Mouse (Mus musculus) lung, postnatal 0 days (tissue): ENCODE results near the gene Gtpbp8. TPM values are rescaled to one million over a fixed set of nuclear protein-coding genes. Genes with fewer than 3 reads are reported as not detected.
A peak's percentile ranks its signal among the peaks of the same experiment; 100 is the strongest.

Experiments used
- ATAC-seq: fragments of 200-750 bp; cut with Nextera tagmentation; 2 replicates; pipeline ENCODE4 v1.8.0; 2017; ENCODE audit warnings: moderate library complexity
- DNase-seq: peaks from one replicate; pipeline ENCODE4 v3.0.0-alpha.2; 2016; ENCODE audit warnings: low spot score
- H3K27ac ChIP-seq: fragments of 300-500 bp; sonication (generic); 2 replicates; pipeline ENCODE4 v1.5.1; 2014; ENCODE audit warnings: antibody characterized with exemption, mild to moderate bottlenecking, low read length, mixed read lengths
- H3K27me3 ChIP-seq: fragments of 300-500 bp; sonication (generic); replicated peaks from 2 replicates; pipeline ENCODE4 v1.6.1; 2014; ENCODE audit warnings: low read length, mixed read lengths; ENCODE audit not compliant: insufficient read depth
- H3K36me3 ChIP-seq: fragments of 300-500 bp; sonication (generic); 2 replicates; pipeline ENCODE4 v1.6.1; 2014; ENCODE audit warnings: low read length, mixed read lengths; ENCODE audit not compliant: insufficient read depth
- H3K4me1 ChIP-seq: fragments of 300-500 bp; sonication (generic); 2 replicates; pipeline ENCODE4 v1.6.1; 2014; ENCODE audit warnings: antibody characterized with exemption, low read depth, low read length, mixed read lengths; ENCODE audit not compliant: insufficient read depth
- H3K4me2 ChIP-seq: fragments of 300-500 bp; sonication (generic); replicated peaks from 2 replicates; pipeline ENCODE4 v1.6.1; 2014; ENCODE audit warnings: low read depth, mild to moderate bottlenecking, low read length, moderate library complexity, mixed read lengths
- H3K4me3 ChIP-seq: fragments of 300-500 bp; sonication (generic); 2 replicates; pipeline ENCODE4 v1.5.1; 2014; ENCODE audit warnings: low read depth, low read length
- H3K9ac ChIP-seq: fragments of 300-500 bp; sonication (generic); replicated peaks from 2 replicates; pipeline ENCODE4 v1.6.1; 2014; ENCODE audit warnings: low read depth, mild to moderate bottlenecking
- H3K9me3 ChIP-seq: fragments of 300-500 bp; sonication (generic); 2 replicates; pipeline ENCODE4 v1.6.1; 2016; ENCODE audit warnings: low read length, mixed read lengths
- CTCF ChIP-seq: IDR thresholded peaks from 2 replicates; pipeline ENCODE4 v1.5.1; 2016; ENCODE audit warnings: antibody characterized with exemption, mild to moderate bottlenecking
- EP300 ChIP-seq: IDR thresholded peaks from 2 replicates; pipeline ENCODE4 v1.6.1; 2016; ENCODE audit warnings: antibody characterized with exemption, mild to moderate bottlenecking, control low read depth
- WGBS: fragments of 180-500 bp; shearing (Covaris S2); extraction: QIAGEN DNeasy Blood & Tissue Kit; methylation state at CpG from one replicate; pipeline ENCODE4 v1.1.7; 2014; 5-methylcytosine and 5-hydroxymethylcytosine counted together
- polyA plus RNA-seq: library from polyadenylated mRNA; unstranded; fragments of >200 nt; fragmentation: Nextera tagmentation; extraction: Ambion mirVana; gene quantifications from 2 replicates; pipeline ENCODE4 v1.2.1, GENCODE M21; 2015

The Gtpbp8 gene
- polyA plus RNA-seq, 1 experiment from 2014 or later: 17.2 TPM

DNA sequence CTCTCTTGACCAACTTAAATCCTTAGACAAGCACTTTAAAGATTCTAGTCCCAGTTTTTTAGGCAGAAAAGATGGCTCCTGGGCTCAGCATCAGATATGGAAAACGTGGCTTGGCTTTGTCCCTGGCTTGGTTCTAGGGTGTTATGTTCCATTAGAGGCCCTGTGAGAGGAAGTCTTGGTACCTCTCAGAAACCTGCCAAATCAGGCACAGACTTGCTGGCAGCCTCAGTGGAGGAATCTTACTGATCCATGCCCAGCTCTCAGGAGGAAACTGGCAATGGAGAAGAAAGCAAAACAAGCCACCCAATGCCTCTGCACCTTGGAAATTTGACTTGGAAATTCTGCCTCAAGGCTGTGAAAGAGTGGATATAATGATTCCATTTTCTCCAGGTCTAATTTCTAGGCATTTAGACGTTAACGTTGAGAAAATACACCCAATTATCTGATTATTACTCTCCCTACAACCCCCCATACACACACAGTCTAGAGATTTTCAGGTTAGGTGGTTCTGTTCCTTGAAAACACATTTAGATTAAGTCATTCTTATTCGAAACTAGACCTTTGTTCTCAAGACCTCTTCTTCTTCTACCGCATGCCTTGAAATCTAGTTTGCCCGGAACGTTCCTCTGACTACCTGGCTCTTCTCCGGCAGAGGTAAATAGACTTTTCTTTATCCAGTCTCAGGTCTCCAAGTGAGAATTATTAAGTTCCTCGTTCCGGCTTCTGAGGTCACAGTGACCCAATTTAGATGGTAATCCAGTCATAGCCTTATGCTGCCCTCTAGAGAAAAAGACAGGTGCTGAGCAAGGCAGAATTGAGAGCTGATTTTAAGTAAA, 29.6 kb downstream of the Gtpbp8 start:
- Histone ChIP-seq H3K9ac (no peak overlapping the region), H3K4me3 (no peak overlapping the region), H3K27ac (peak overlapping the region; percentile 33), H3K4me1 (no peaks in the 10 kb centered on the region), H3K27me3 (no peaks in the 10 kb centered on the region), H3K9me3 (no peaks in the 10 kb centered on the region), H3K36me3 (no peaks in the 10 kb centered on the region), H3K4me2 (no peak overlapping the region)
- DNase-seq (peak; percentile 90), ATAC-seq (peak; percentile 76)
- WGBS: 33% methylated on average over 10 of the region's 10 CpGs
- no peak for TF ChIP-seq EP300
- peak; percentile 78 for TF ChIP-seq CTCF

DNA sequence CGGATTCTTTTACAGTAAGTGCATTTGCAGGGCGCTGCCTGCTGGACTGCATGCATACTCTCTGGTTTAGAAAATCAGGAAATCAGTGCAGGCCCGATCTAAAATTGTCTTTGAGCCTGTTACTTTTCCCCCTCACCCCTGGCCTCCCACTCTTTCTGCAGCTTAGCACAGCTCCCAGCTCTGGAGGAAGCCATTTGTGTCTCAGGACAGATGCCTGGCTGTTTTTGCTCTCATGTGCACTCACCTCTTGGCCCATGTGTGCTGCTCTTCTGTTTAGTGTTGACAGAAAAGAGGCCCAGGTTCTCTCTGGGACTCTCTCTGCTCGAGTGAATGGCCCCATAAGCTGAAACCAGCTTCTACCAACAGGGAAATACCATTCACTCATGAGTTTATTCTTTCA, 42.7 kb downstream of the Gtpbp8 start:
- H3K27ac ChIP-seq: no peak overlapping the region
- no peak for ATAC-seq
- TF ChIP-seq EP300 (no peak), CTCF (no peak)
- 24% methylated on average over 4 of the region's 4 CpGs for WGBS
- no peaks in the 10 kb centered on the region for H3K27me3 ChIP-seq
- no peaks in the 10 kb centered on the region for H3K36me3 ChIP-seq
- H3K9me3 ChIP-seq: no peaks in the 10 kb centered on the region
- H3K4me1 ChIP-seq: peaks cover 4% of the 10 kb centered on the region; the same call in 1 of the 2 replicates
- no peak overlapping the region for H3K4me3 ChIP-seq
- DNase-seq: no peak
- H3K9ac ChIP-seq: no peak overlapping the region
- H3K4me2 ChIP-seq: no peak overlapping the region

DNA sequence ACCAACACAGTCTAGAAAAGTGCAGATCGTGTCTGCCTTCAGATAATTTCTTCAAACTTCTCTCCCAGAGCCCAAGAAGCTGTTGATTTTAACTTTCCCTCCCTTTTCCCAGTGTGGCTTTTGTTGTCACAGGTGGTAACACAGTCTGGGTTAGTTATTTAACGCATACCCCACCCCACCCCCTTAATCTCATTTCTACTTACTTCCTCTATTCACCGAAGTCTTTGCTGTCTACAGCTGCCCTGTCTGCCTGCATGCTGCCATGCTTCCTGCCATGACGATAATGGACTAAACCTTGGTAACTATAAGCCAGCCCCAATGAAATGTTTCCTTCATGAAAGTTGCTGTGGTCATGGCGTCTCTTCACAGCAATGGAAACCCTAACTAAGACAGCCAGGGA, 43.9 kb downstream of the Gtpbp8 start:
- Histone ChIP-seq H3K4me2 (no peak overlapping the region), H3K9ac (no peak overlapping the region), H3K36me3 (no peaks in the 10 kb centered on the region), H3K27ac (no peak overlapping the region), H3K27me3 (no peaks in the 10 kb centered on the region), H3K9me3 (no peaks in the 10 kb centered on the region), H3K4me1 (peaks cover 4% of the 10 kb centered on the region; the same call in 1 of the 2 replicates), H3K4me3 (no peak overlapping the region)
- TF ChIP-seq CTCF: no peak
- TF ChIP-seq EP300: no peak
- DNase-seq (no peak), ATAC-seq (no peak)
- 56% methylated on average over 5 of the region's 5 CpGs for WGBS

DNA sequence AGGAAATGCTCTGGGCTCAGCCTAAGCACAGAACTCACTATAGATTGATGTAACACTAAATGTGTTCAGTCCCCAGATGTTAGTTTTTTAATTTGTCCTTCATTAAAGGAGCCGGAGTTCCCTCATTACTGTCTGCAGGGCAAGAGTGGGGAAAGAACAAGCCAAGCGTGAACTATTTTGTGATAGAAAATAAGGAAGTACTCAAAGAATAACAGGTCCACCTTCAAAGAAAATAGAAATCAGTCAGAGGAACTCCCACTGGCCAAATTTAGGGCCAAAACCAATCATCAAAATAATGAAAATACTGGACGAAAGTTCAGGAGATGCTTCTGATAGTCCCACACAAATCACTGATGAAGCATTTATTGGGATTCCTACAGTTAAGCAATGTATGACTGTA, 45.0 kb downstream of the Gtpbp8 start:
- H3K36me3 ChIP-seq: no peaks in the 10 kb centered on the region
- H3K9me3 ChIP-seq: no peaks in the 10 kb centered on the region
- no peaks in the 10 kb centered on the region for H3K27me3 ChIP-seq
- 89% methylated on average over 3 of the region's 3 CpGs for WGBS
- H3K27ac ChIP-seq: no peak overlapping the region
- no peak overlapping the region for H3K4me2 ChIP-seq
- no peak for ATAC-seq
- TF ChIP-seq CTCF: no peak
- TF ChIP-seq EP300: no peak
- no peak for DNase-seq
- peaks cover 4% of the 10 kb centered on the region; the same call in 1 of the 2 replicates for H3K4me1 ChIP-seq
- H3K9ac ChIP-seq: no peak overlapping the region
- H3K4me3 ChIP-seq: no peak overlapping the region

DNA sequence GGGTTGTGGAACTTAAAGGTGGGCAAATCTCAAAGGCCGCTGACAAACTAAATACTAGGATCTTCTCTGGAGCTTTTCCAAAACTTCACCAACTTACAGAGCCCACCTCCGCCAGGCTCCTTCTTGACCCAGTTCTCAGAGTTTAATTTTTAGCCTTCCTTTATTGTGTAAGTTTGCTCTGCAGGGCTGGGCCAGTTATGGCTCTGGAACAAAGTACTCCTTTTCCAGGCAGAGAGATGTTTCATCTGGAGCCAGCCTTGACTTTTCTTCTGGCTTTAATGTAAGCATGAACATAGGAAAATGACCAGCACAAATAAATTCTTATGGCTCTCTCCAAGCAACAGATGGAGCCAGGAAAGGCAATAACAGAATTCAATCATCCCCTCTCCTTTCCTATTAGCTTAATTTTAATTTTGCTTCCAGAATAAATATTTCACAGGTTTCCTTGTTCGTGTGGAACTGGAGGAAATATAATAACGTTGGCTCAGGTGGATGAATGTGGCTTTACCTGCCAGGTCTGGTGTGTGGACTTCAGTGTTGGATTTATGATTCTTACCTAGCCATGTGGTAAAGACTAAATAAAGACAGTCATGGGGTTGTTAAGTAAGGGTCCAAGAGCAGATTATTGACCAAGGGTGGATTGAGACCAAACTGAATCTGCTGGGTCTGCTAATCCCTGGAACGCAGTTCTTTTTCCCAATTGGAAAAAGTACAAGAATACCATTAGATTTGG, 48.5 kb downstream of the Gtpbp8 start:
- 62% methylated on average over 5 of the region's 5 CpGs for WGBS
- no peak overlapping the region for H3K9ac ChIP-seq
- H3K27me3 ChIP-seq: no peaks in the 10 kb centered on the region
- no peak for ATAC-seq
- H3K4me2 ChIP-seq: no peak overlapping the region
- H3K27ac ChIP-seq: peak overlapping the region; percentile 38
- DNase-seq: peak; percentile 56
- peaks cover 4% of the 10 kb centered on the region; the same call in 1 of the 2 replicates for H3K4me1 ChIP-seq
- no peak for TF ChIP-seq CTCF
- TF ChIP-seq EP300: no peak
- H3K4me3 ChIP-seq: no peak overlapping the region
- no peaks in the 10 kb centered on the region for H3K9me3 ChIP-seq
- no peaks in the 10 kb centered on the region for H3K36me3 ChIP-seq

DNA sequence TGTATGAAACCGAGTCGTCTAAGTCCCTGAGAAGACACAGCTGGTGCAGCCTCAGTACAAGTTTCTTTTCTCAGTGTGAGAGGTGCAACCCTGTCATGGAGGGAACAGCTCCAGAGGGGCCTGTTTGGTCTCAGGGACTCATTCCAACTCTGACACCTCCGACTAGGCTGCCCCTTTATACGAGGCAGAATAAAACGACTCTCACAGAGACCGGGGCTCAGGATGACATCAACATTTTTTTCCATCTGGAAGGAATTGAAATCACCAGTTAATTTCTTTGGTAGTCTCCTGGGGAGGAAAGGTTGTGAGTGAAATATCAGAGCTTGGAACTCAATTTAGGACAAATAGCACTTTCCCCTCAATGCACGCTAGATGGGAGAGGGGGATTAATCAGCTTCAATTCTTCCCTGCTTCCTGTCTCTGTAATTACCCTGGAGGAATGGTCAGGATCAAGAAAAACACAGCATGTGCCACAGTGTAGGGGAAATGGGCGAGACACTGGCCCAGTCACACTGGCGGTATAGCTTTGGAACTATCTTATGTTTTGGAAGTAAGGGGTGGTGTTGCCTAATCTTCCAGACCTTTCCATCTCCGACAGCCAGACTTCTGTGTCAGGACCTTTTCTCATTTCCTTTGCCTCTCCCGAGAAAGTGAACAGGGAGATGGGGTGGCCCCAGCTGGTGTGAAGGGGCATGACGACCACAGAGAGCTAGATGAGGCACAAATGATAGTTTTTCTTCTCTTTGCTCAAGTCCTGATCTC, 50.1 kb downstream of the Gtpbp8 start:
- no peaks in the 10 kb centered on the region for H3K36me3 ChIP-seq
- ATAC-seq (peak; percentile 92), DNase-seq (peak; percentile 93)
- no peaks in the 10 kb centered on the region for H3K9me3 ChIP-seq
- H3K27me3 ChIP-seq: no peaks in the 10 kb centered on the region
- peak overlapping the region; percentile 72 for H3K27ac ChIP-seq
- WGBS: 32% methylated on average over 12 of the region's 12 CpGs
- peaks cover 8% of the 10 kb centered on the region; the same call in 1 of the 2 replicates for H3K4me1 ChIP-seq
- no peak overlapping the region for H3K4me3 ChIP-seq
- H3K9ac ChIP-seq: no peak overlapping the region
- TF ChIP-seq CTCF (peak; percentile 27), EP300 (peak; percentile 64)
- no peak overlapping the region for H3K4me2 ChIP-seq
